Mouse (Mus musculus): Measurements from ENCODE around the gene Auts2.

- TF ChIP-seq POLR2A (IDR thresholded peaks at IDR 0.05; ENCODE audit: borderline replicate concordance, extremely low read depth, low read depth, low read length) (no peak), CTCF (IDR thresholded peaks at IDR 0.05; ENCODE audit: insufficient read depth, low read length) (no peak)
Observed at GRCm38 (mm10) chr5:132115631-132116030, 427.5 kb downstream of the Auts2 start.

Measured in lung, adult 2 months (tissue).